Mouse (Mus musculus) small intestine, adult 2 months (tissue): ENCODE results near the gene B4galt1.

Experiments
- CTCF ChIP-seq: fragments of 200-500 bp; IDR thresholded peaks from 2 replicates; pipeline ENCODE4 v1.5.1; 2012; ENCODE audit warnings: low read depth, mild to moderate bottlenecking, control low read depth, inconsistent platforms, low read length, moderate library complexity, mixed read lengths; ENCODE audit not compliant: insufficient replicate concordance, insufficient read length; ENCODE audit errors: extremely low read depth
- POLR2A ChIP-seq: fragments of 200-500 bp; IDR thresholded peaks from 2 replicates; pipeline ENCODE4 v1.6.1; 2012; ENCODE audit warnings: low read depth, mild to moderate bottlenecking, control low read depth, inconsistent platforms, low read length, moderate library complexity

GRCm38 (mm10) chr4:40877528-40877927, 23.7 kb upstream of the B4galt1 start:
- TF ChIP-seq CTCF = no peak
- TF ChIP-seq POLR2A = no peak
